Mouse (Mus musculus) ES-Bruce4 (cell line): ENCODE measurements around the gene Cyren. TPM values are rescaled to one million over a fixed set of nuclear protein-coding genes. Genes with fewer than 3 reads are reported as not detected.

ENCODE experiments used
- H3K27ac ChIP-seq: 2 replicates; pipeline ENCODE4 v1.5.1; 2012; ENCODE audit warnings: low read length, inconsistent platforms; ENCODE audit not compliant: insufficient read depth
- H3K27me3 ChIP-seq: 2 replicates; pipeline ENCODE4 v1.6.1; 2012; ENCODE audit warnings: mild to moderate bottlenecking, low read length, inconsistent platforms; ENCODE audit not compliant: control insufficient read depth, poor library complexity, insufficient read depth, severe bottlenecking
- H3K36me3 ChIP-seq: 2 replicates; pipeline ENCODE4 v1.6.1; 2012; ENCODE audit warnings: inconsistent platforms, mild to moderate bottlenecking, low read length, moderate library complexity; ENCODE audit not compliant: control insufficient read depth, poor library complexity, insufficient read depth, severe bottlenecking
- H3K4me1 ChIP-seq: one replicate; pipeline ENCODE4 v1.8.1; 2011; ENCODE audit warnings: low read length; ENCODE audit not compliant: control insufficient read depth, insufficient read depth
- H3K4me3 ChIP-seq: 2 replicates; pipeline ENCODE4 v1.5.1; 2011; ENCODE audit warnings: low read depth, mild to moderate bottlenecking, low read length
- H3K9ac ChIP-seq: 2 replicates; pipeline ENCODE4 v1.6.1; 2012; ENCODE audit warnings: low read depth, mild to moderate bottlenecking, inconsistent platforms; ENCODE audit not compliant: poor library complexity, severe bottlenecking
- H3K9me3 ChIP-seq: replicated peaks from 2 replicates; pipeline ENCODE4 v1.6.1; 2012; ENCODE audit warnings: mild to moderate bottlenecking, low read length, inconsistent platforms; ENCODE audit not compliant: control insufficient read depth, poor library complexity, insufficient read depth, severe bottlenecking
- CTCF ChIP-seq: IDR thresholded peaks from one replicate; pipeline ENCODE4 v1.8.1; 2011; ENCODE audit warnings: low read depth, low read length
- EP300 ChIP-seq: IDR thresholded peaks from 2 replicates; pipeline ENCODE4 v1.6.1; 2011; ENCODE audit warnings: low read depth, low read length; ENCODE audit not compliant: insufficient read depth
- POLR2A ChIP-seq: IDR thresholded peaks from one replicate; pipeline ENCODE4 v1.8.1; 2011; ENCODE audit warnings: low read length; ENCODE audit not compliant: insufficient read depth
- polyA plus RNA-seq: library from polyadenylated mRNA; stranded (reverse); fragments of >200 nt; gene quantifications from 2 replicates; pipeline ENCODE4 v1.2.4, GENCODE M21; 2011; ENCODE audit warnings: low read depth; ENCODE audit not compliant: missing spikeins, insufficient read depth, insufficient read length

Gene Cyren
- polyA plus RNA-seq, 1 experiment: 9.7 TPM

DNA sequence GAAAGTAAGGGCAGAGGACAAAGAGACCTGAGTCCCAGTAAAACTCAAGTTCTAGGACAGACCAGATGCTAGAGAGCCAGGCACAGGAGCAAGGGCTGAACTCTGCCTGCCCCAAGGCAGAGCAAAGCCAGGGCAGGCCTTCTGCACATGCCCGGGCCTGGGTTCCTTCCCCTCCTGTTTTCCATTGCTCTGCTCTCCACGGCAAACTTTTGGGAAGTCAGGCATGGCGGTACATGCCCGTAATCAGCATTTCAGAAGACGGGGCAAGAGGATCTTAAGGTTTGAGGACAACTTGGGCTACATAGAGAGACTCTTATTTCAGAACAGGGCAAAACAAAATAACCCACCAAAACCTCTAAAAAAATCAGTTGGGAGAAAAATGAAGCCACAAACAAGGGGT is 7.7 kb downstream of the Cyren start:
- Histone ChIP-seq H3K27ac (no peak overlapping the region), H3K36me3 (no peaks in the 10 kb centered on the region), H3K9ac (no peak overlapping the region), H3K4me1 (peaks cover 7% of the 10 kb centered on the region), H3K9me3 (no peaks in the 10 kb centered on the region), H3K27me3 (no peaks in the 10 kb centered on the region), H3K4me3 (no peak overlapping the region)
- TF ChIP-seq EP300 (no peak), CTCF (no peak), POLR2A (no peak)

DNA sequence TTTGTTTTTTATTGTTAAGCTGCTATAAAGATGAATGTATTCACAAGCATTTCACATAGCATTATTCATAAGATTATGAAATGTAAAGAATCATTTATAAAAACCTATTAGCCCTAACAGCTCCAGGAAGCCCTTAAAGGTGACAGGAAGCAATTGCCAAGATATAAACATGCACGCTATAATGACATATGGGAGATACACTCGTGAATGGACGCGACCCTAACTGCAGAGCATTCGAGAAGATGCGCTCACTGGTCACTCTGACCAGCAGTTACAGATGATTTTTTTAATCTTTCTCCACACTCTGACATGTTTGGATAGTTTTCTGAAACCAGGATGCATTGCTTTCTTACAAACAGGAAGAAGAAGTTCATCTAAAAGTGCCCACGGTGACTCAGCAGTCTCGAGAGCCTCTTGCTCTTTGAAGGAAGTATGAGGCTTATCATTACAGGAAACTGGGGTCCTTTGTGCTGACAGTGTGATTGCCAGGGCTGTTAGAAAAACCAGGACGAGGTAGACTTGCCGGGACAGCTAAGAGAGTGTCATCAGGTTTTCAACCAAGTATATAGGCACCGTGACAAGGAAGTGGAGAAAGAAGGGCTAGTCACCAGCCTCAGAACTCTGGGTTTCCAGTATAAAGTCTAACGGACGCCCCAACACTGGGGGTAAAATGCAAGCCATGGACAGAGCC is 8.5 kb downstream of the Cyren start:
- Histone ChIP-seq H3K9ac (no peak overlapping the region), H3K27me3 (no peaks in the 10 kb centered on the region), H3K9me3 (no peaks in the 10 kb centered on the region), H3K4me1 (peaks cover 7% of the 10 kb centered on the region), H3K36me3 (no peaks in the 10 kb centered on the region), H3K27ac (no peak overlapping the region), H3K4me3 (no peak overlapping the region)
- TF ChIP-seq POLR2A (no peak), CTCF (no peak)

- peaks cover 7% of the 10 kb centered on the region for H3K4me1 ChIP-seq
- TF ChIP-seq EP300 (no peak), CTCF (no peak), POLR2A (no peak)
- H3K27ac ChIP-seq: no peak overlapping the region
- no peaks in the 10 kb centered on the region for H3K36me3 ChIP-seq
- no peaks in the 10 kb centered on the region for H3K27me3 ChIP-seq
- H3K4me3 ChIP-seq: no peak overlapping the region
- no peaks in the 10 kb centered on the region for H3K9me3 ChIP-seq
- no peak overlapping the region for H3K9ac ChIP-seq
These were observed 9.2 kb downstream of the Cyren start for GRCm38 (mm10) chr6:34868507-34869217.

GRCm38 (mm10) chr6:34867995-34868350 is 9.9 kb downstream of the Cyren start:
- H3K27ac ChIP-seq: no peak overlapping the region
- no peaks in the 10 kb centered on the region for H3K27me3 ChIP-seq
- no peaks in the 10 kb centered on the region for H3K9me3 ChIP-seq
- H3K9ac ChIP-seq: no peak overlapping the region
- H3K4me1 ChIP-seq: peaks cover 7% of the 10 kb centered on the region
- H3K4me3 ChIP-seq: no peak overlapping the region
- TF ChIP-seq POLR2A: no peak
- TF ChIP-seq EP300: no peak
- TF ChIP-seq CTCF: no peak
- H3K36me3 ChIP-seq: no peaks in the 10 kb centered on the region

DNA sequence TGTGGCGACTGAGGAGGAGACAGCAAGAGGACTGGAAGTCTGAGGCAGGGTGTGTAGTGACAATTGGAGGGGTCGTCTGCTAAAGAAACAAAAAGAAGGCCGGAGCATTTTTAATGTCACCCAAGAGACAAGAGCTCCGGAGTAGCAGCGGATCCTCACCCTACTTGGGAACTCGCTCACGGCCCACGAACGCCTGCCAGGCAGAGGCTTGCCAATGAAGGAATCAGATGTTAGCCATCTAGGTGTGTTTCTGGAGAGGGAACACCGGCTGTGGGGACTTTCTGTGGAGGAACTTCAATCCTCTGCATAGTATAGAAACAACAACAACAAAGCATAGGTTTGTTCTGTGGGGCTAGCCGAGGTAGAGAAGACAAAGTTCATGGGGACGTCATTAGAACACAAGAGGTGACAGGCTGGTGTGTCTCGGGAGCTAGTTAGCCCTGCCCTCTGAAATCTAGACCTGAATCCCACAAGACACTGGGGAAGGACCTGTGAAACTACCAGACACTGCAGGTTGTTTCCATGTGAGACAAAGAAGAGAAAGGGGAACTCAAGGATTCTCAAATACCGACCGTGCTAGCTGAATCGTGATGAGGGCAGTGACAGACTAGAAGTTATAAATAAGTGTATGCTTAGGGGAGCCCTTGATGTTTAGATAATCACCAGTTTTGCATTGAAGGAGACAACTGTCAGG is 10.4 kb downstream of the Cyren start:
- Histone ChIP-seq H3K4me1 (peaks cover 7% of the 10 kb centered on the region), H3K27me3 (no peaks in the 10 kb centered on the region), H3K4me3 (no peak overlapping the region), H3K9ac (no peak overlapping the region), H3K36me3 (no peaks in the 10 kb centered on the region), H3K27ac (no peak overlapping the region), H3K9me3 (no peaks in the 10 kb centered on the region)
- TF ChIP-seq EP300 (no peak), POLR2A (no peak), CTCF (no peak)

- H3K4me1 ChIP-seq: peaks cover 7% of the 10 kb centered on the region
- TF ChIP-seq EP300 (peak; percentile 84), CTCF (no peak), POLR2A (no peak)
- no peaks in the 10 kb centered on the region for H3K9me3 ChIP-seq
- no peak overlapping the region for H3K9ac ChIP-seq
- no peaks in the 10 kb centered on the region for H3K36me3 ChIP-seq
- no peak overlapping the region for H3K4me3 ChIP-seq
- H3K27ac ChIP-seq: no peak overlapping the region
- no peaks in the 10 kb centered on the region for H3K27me3 ChIP-seq
These were observed 11.1 kb downstream of the Cyren start for GRCm38 (mm10) chr6:34866786-34867185.
